11 mouse cellular contexts compared by ENCODE assay signal in genomic region chr15:83539905-83540304, GRCm38 (mm10). TPM values are rescaled to one million over a fixed set of nuclear protein-coding genes. Genes with fewer than 3 reads are reported as not detected.
A peak's percentile ranks its signal among the peaks of the same experiment; 100 is the strongest.
DNase-seq lines count a peak whose midpoint lies in the region; ATAC-seq lines count a peak whose summit lies in the region.
"Had no signal": no experiment of that assay in that cellular context is flagged by ENCODE, and none has a peak within 500 bp of the region (broad histone marks: within the 10 kb centered on the region; RNA-seq: fewer than 3 reads in every experiment).

No protein-coding gene starts in this region.

- H3K9ac ChIP-seq in lung, embryonic 15.5 days: no peak overlapping the region
- H3K9ac ChIP-seq: forebrain, postnatal 0 days; liver, embryonic 12.5 days had no signal

- H3K27me3 ChIP-seq in lung, embryonic 15.5 days: no peaks in the 10 kb centered on the region

- no peak overlapping the region for H3K4me2 ChIP-seq in lung, embryonic 15.5 days
- H3K4me2 ChIP-seq: liver, embryonic 12.5 days had no signal

- DNase-seq in adrenal gland, postnatal 14 days: peak; percentile 70
- peak; percentile 64 for DNase-seq in gastrocnemius, postnatal 10 days
- peak; percentile 81 to 83 for DNase-seq in heart, postnatal 10 days
- no peak for DNase-seq in layer of hippocampus, adult 8-10 months (ENCODE audit: low spot score in 2 of 2)
- no peak for DNase-seq in layer of hippocampus, adult 9-10 months (ENCODE audit: low spot score)
- no peak for DNase-seq in thymus, postnatal 14 days
- DNase-seq: forebrain, postnatal 0 days; thymus, postnatal 36 days had no signal

- H3K36me3 ChIP-seq in lung, embryonic 15.5 days: 0 out of 2 replicates have a peak, but pooled peaks cover 5% of the 10 kb centered on the region
- H3K36me3 ChIP-seq: liver, embryonic 12.5 days had no signal

- peak; percentile 39; the same call in 1 of the 2 replicates for ATAC-seq in lung, embryonic 15.5 days (ENCODE audit: borderline replicate concordance, extremely low read depth, low FRiP score, low TSS enrichment)
- ATAC-seq in inflammation-experienced regulatory T-cells, adult 6 months: no peak
- ATAC-seq: forebrain, postnatal 0 days; liver, embryonic 12.5 days had no signal

- H3K9me3 ChIP-seq in lung, embryonic 15.5 days: no peaks in the 10 kb centered on the region
- H3K9me3 ChIP-seq: liver, embryonic 12.5 days had no signal

- intact Hi-C loops in heart, postnatal 10 days (cut with DNase I): no loop called here

- 32% methylated on average over 4 of the region's 4 CpGs for WGBS in lung, embryonic 15.5 days

- no peak overlapping the region for H3K4me3 ChIP-seq in lung, embryonic 15.5 days
- H3K4me3 ChIP-seq: liver, embryonic 12.5 days had no signal

- peaks cover 20% of the 10 kb centered on the region for H3K4me1 ChIP-seq in lung, embryonic 15.5 days

- peak overlapping the region; percentile 47 for H3K27ac ChIP-seq in lung, embryonic 15.5 days
- H3K27ac ChIP-seq: liver, embryonic 12.5 days had no signal

RNA-seq across cellular contexts. Expression of gene Bik, which starts 13.2 kb away (rescaled TPM):
- 7.1 and 8.4 TPM in 2 replicates for total RNA-seq in adrenal gland, postnatal 14 days (2021)
- 1 to 10 TPM; 2.0 to 3.3 TPM for total RNA-seq in gastrocnemius, postnatal 10 days (2021)
- total RNA-seq in heart, postnatal 10 days (2021): 10 to 100 TPM; 19.4 to 19.7 TPM
- 15.2 and 16.1 TPM in 2 replicates for polyA plus RNA-seq in lung, embryonic 15.5 days (2015; fragmentation: Nextera tagmentation; extraction: Ambion mirVana)
- under 1 TPM in 3 of 4 experiments, not detected in 1; 0.40 to 0.66 (median 0.47) TPM for total RNA-seq in layer of hippocampus, adult 8-10 months (2022)
- polyA plus RNA-seq in inflammation-experienced regulatory T-cells, adult 6 months (2017; shearing (Covaris generic)): 1 to 10 TPM; 2.7 to 3.6 (median 3.4) TPM
- total RNA-seq: forebrain, postnatal 0 days had no signal

RNA-seq across cellular contexts. Expression of gene Tspo, which starts 23.5 kb away (rescaled TPM):
- 344 and 362 TPM in 2 replicates for total RNA-seq in adrenal gland, postnatal 14 days (2021)
- 10 to 100 TPM; 30.3 to 33.8 TPM for total RNA-seq in gastrocnemius, postnatal 10 days (2021)
- total RNA-seq in heart, postnatal 10 days (2021): 10 to 100 TPM; 81.5 to 89.5 TPM
- 99.8 and 105 TPM in 2 replicates for polyA plus RNA-seq in lung, embryonic 15.5 days (2015; fragmentation: Nextera tagmentation; extraction: Ambion mirVana)
- total RNA-seq in layer of hippocampus, adult 8-10 months (2022): 10 to 100 TPM in 2 of 4 experiments, 1 to 10 TPM in 2; 7.0 to 23.0 (median 12.5) TPM
- polyA plus RNA-seq in inflammation-experienced regulatory T-cells, adult 6 months (2017; shearing (Covaris generic)): 100 to 1,000 TPM; 311 to 463 (median 342) TPM

RNA-seq across cellular contexts. Expression of gene Mcat, which starts 23.7 kb away (rescaled TPM):
- total RNA-seq in adrenal gland, postnatal 14 days (2021): 34.6 and 41.1 TPM in 2 replicates
- total RNA-seq in gastrocnemius, postnatal 10 days (2021): 10 to 100 TPM; 22.7 to 29.3 TPM
- total RNA-seq in heart, postnatal 10 days (2021): 10 to 100 TPM; 31.9 to 34.1 TPM
- polyA plus RNA-seq in lung, embryonic 15.5 days (2015; fragmentation: Nextera tagmentation; extraction: Ambion mirVana): 34.3 and 34.7 TPM in 2 replicates
- 10 to 100 TPM; 24.6 to 28.3 (median 26.9) TPM for total RNA-seq in layer of hippocampus, adult 8-10 months (2022)
- polyA plus RNA-seq in inflammation-experienced regulatory T-cells, adult 6 months (2017; shearing (Covaris generic)): 1 to 10 TPM; 3.0 to 5.2 (median 4.1) TPM

RNA-seq across cellular contexts. Expression of gene Ttll1, which starts 29.2 kb away (rescaled TPM):
- total RNA-seq in adrenal gland, postnatal 14 days (2021): 6.6 and 7.1 TPM in 2 replicates
- total RNA-seq in gastrocnemius, postnatal 10 days (2021): 1 to 10 TPM; 5.2 to 6.3 TPM
- total RNA-seq in heart, postnatal 10 days (2021): 10 to 100 TPM; 36.9 to 37.0 TPM
- 21.0 and 23.1 TPM in 2 replicates for polyA plus RNA-seq in lung, embryonic 15.5 days (2015; fragmentation: Nextera tagmentation; extraction: Ambion mirVana)
- 10 to 100 TPM; 32.0 to 40.0 (median 36.2) TPM for total RNA-seq in layer of hippocampus, adult 8-10 months (2022)
- polyA plus RNA-seq in inflammation-experienced regulatory T-cells, adult 6 months (2017; shearing (Covaris generic)): 10 to 100 TPM in 1 of 3 experiments, 1 to 10 TPM in 2; 6.8 to 11.7 (median 9.6) TPM

RNA-seq across cellular contexts. Expression of gene Ttll12, which starts 55.1 kb away (rescaled TPM):
- 22.3 and 22.6 TPM in 2 replicates for total RNA-seq in adrenal gland, postnatal 14 days (2021)
- 10 to 100 TPM in 1 of 2 experiments, 1 to 10 TPM in 1; 9.4 to 13.0 TPM for total RNA-seq in gastrocnemius, postnatal 10 days (2021)
- 1 to 10 TPM; 6.4 to 9.0 TPM for total RNA-seq in heart, postnatal 10 days (2021)
- polyA plus RNA-seq in lung, embryonic 15.5 days (2015; fragmentation: Nextera tagmentation; extraction: Ambion mirVana): 33.3 and 34.0 TPM in 2 replicates
- total RNA-seq in layer of hippocampus, adult 8-10 months (2022): 10 to 100 TPM in 3 of 4 experiments, 1 to 10 TPM in 1; 9.5 to 13.3 (median 11.7) TPM
- polyA plus RNA-seq in inflammation-experienced regulatory T-cells, adult 6 months (2017; shearing (Covaris generic)): 10 to 100 TPM; 11.0 to 17.4 (median 13.2) TPM

Comparison
In these comparisons a context has a peak if more than half of its experiments do, and no peak if none do; other contexts are left out.
1. DNase-seq: peak in adrenal gland, postnatal 14 days (single experiment), gastrocnemius, postnatal 10 days (single experiment) and heart, postnatal 10 days (2 of 2); none in layer of hippocampus, adult 8-10 months (0 of 2), layer of hippocampus, adult 9-10 months (single experiment) and thymus, postnatal 14 days (single experiment).